Mouse (Mus musculus) adrenal gland, postnatal 14 days (tissue): ENCODE results near the gene Ddx20. TPM values are rescaled to one million over a fixed set of nuclear protein-coding genes. Genes with fewer than 3 reads are reported as not detected.

ENCODE experiments used
- DNase-seq: peaks from one replicate; pipeline ENCODE4 v3.0.0; 2021; ENCODE audit warnings: mixed read lengths
- total RNA-seq: library from RNA; stranded (reverse); gene quantifications from 2 replicates; pipeline ENCODE4 v1.2.3, GENCODE M21; 2021

The Ddx20 gene
- total RNA-seq, 1 experiment from 2014 or later, result 17.6 TPM

GRCm38 (mm10) chr3:105668161-105668560 lies 19.2 kb downstream of the Ddx20 start:
- no peak for DNase-seq

- DNase-seq, result no peak
Observed at GRCm38 (mm10) chr3:105666996-105667523, 20.3 kb downstream of the Ddx20 start.

GRCm38 (mm10) chr3:105665105-105665765 lies 22.1 kb downstream of the Ddx20 start:
- DNase-seq, result no peak

GRCm38 (mm10) chr3:105663043-105663442 lies 24.3 kb downstream of the Ddx20 start:
- no peak for DNase-seq

- DNase-seq, result no peak
Observed at GRCm38 (mm10) chr3:105660530-105660929, 26.8 kb downstream of the Ddx20 start.

- no peak for DNase-seq
Observed at GRCm38 (mm10) chr3:105655031-105655585, 32.3 kb downstream of the Ddx20 start.

- no peak for DNase-seq
Observed at GRCm38 (mm10) chr3:105653544-105654380, 33.6 kb downstream of the Ddx20 start.

- no peak for DNase-seq
Observed at GRCm38 (mm10) chr3:105648889-105649567, 38.3 kb downstream of the Ddx20 start.

GRCm38 (mm10) chr3:105643566-105643965 lies 43.8 kb downstream of the Ddx20 start:
- DNase-seq, result no peak

GRCm38 (mm10) chr3:105642186-105642585 lies 45.2 kb downstream of the Ddx20 start:
- DNase-seq, result peak; percentile 52

- no peak for DNase-seq
Observed at GRCm38 (mm10) chr3:105633021-105633420, 54.4 kb downstream of the Ddx20 start.

- no peak for DNase-seq
Observed at GRCm38 (mm10) chr3:105632296-105632695, 55.1 kb downstream of the Ddx20 start.

Other genes starting within 250 kb of the Ddx20 start
- gene Kcnd3, start 235.2 kb downstream of the Ddx20 start, total RNA-seq, result 4.5 and 5.4 TPM in 2 replicates
- gene Inka2, start 17.0 kb upstream of the Ddx20 start, total RNA-seq, result 4.8 and 5.1 TPM in 2 replicates
- 184 and 206 TPM in 2 replicates for gene Rap1a, start 113.8 kb upstream of the Ddx20 start, total RNA-seq
- 0.33 TPM in 1 of 2 replicates, not detected in the other for gene Adora3, start 183.3 kb upstream of the Ddx20 start, total RNA-seq
- gene Tmigd3, start 183.3 kb upstream of the Ddx20 start, total RNA-seq, result 0.38 TPM in 1 of 2 replicates, not detected in the other
- gene I830077J02Rik, start 245.1 kb upstream of the Ddx20 start, total RNA-seq, result 1.5 and 1.9 TPM in 2 replicates